Comparison of ENCODE assay signal across 8 mouse cellular contexts in the genomic region with DNA sequence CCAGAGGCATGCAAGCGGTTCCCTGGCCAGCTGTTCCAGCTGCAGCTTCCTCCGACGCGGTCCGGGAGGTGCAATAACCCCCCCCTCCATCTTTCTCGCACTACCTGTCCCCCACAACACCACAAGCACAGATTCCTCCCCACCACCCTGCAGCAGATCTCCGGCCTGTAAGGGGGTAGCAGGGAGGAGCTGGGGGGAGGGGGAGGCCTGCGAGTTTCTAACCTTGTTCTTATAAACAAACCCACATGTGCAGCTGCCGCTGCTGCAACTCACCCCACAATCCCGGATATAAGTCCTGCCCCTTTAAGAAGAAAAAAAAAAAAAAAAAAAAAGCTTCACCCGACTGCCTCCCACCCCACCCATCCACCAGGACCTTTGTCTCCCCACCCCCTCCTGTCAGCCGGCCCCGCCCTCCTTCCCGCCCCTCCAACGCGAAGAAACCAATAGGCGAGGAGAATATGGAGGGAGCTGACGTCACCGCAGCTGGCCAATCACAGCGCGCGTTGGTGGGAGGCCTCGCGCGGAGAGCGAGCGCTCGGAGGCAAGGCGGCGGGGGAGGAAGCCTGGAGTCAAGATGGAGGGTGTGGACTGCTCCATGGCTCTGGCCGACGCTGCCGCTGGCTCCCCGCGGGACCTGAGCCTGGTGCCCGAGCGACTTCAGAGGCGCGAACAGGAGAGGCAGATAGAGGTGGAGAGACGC. TPM values are rescaled to one million over a fixed set of nuclear protein-coding genes. Genes with fewer than 3 reads are reported as not detected.
A peak's percentile ranks its signal among the peaks of the same experiment; 100 is the strongest.
DNase-seq lines count a peak whose midpoint lies in the region; ATAC-seq and TF ChIP-seq lines count a peak whose summit lies in the region.

A gene (plus strand): TSS at position 569 of the 700 bp plus-strand sequence.

- no peak for TF ChIP-seq EP300 in liver, embryonic 14.5 days (IDR thresholded peaks at IDR 0.05; ENCODE audit: low read depth)
- TF ChIP-seq EP300 in stomach, postnatal 0 days (optimal IDR thresholded peaks at IDR 0.05) = no peak

- peaks cover 47% of the 10 kb centered on the region for H3K4me1 ChIP-seq in forebrain, embryonic 10.5 days
- H3K4me1 ChIP-seq in heart, embryonic 15.5 days (replicated peaks) = peaks cover 41% of the 10 kb centered on the region
- H3K4me1 ChIP-seq in liver, embryonic 14.5 days (replicated peaks; ENCODE audit: control insufficient read depth in 2 of 2, insufficient read depth in 2 of 2, low read length in 1 of 2) = peaks cover 26 to 34% of the 10 kb centered on the region in 2 experiments
- H3K4me1 ChIP-seq in neural tube, embryonic 11.5 days (ENCODE audit: control insufficient read depth, insufficient read depth, low read length) = peaks cover 20% of the 10 kb centered on the region
- peaks cover 12% of the 10 kb centered on the region for H3K4me1 ChIP-seq in stomach, postnatal 0 days (replicated peaks; ENCODE audit: control insufficient read depth, insufficient read depth)

- peak within 1 kb of the TSS; percentile 91 for H3K4me3 ChIP-seq in forebrain, embryonic 10.5 days
- H3K4me3 ChIP-seq in heart, embryonic 15.5 days = peak within 1 kb of the TSS; percentile 62
- peak within 1 kb of the TSS; percentile 74 to 81 for H3K4me3 ChIP-seq in liver, embryonic 14.5 days (ENCODE audit: insufficient read depth in 1 of 2, low read depth in 2 of 2, low read length in 2 of 2)
- peak within 1 kb of the TSS; percentile 94 for H3K4me3 ChIP-seq in neural tube, embryonic 11.5 days (ENCODE audit: low read depth, low read length)
- H3K4me3 ChIP-seq in stomach, postnatal 0 days (ENCODE audit: low read depth, low read length) = peak within 1 kb of the TSS; percentile 83

- under 1% methylated on average over 40 of the region's 40 CpGs for WGBS in forebrain, embryonic 10.5 days
- 0% methylated on average over 39 of the region's 40 CpGs for WGBS in heart, embryonic 15.5 days
- under 1% methylated on average over 40 of the region's 40 CpGs for WGBS in liver, embryonic 14.5 days (ENCODE audit: insufficient replicate concordance)
- under 1% methylated on average over 40 of the region's 40 CpGs for WGBS in neural tube, embryonic 11.5 days
- WGBS in stomach, postnatal 0 days = under 1% methylated on average over 39 of the region's 40 CpGs

- no peaks in the 10 kb centered on the region for H3K9me3 ChIP-seq in forebrain, embryonic 10.5 days
- no peaks in the 10 kb centered on the region for H3K9me3 ChIP-seq in heart, embryonic 15.5 days (replicated peaks)
- no peaks in the 10 kb centered on the region for H3K9me3 ChIP-seq in liver, embryonic 14.5 days (ENCODE audit: control insufficient read depth, low read length)
- H3K9me3 ChIP-seq in neural tube, embryonic 11.5 days (ENCODE audit: control insufficient read depth, low read length) = no peaks in the 10 kb centered on the region
- H3K9me3 ChIP-seq in stomach, postnatal 0 days (ENCODE audit: control insufficient read depth, low read length) = no peaks in the 10 kb centered on the region

- peak; percentile 93 for DNase-seq in CD8-positive naive resting alpha-beta T cell, adult 2 months (ENCODE audit: low read depth in 2 of 2, low spot score in 2 of 2)
- peak; percentile 95 for DNase-seq in c-Kit-positive CD71-negative TER-119-negative erythroid progenitor cells, embryonic 14.5 days (ENCODE audit: low read depth)
- DNase-seq in forebrain, embryonic 10.5 days (ENCODE audit: extremely low spot score, low spot score) = peak; percentile 99
- peak; percentile 98 to 99 for DNase-seq in kidney, postnatal 25 days
- peak; percentile 95 to 97 (median 96) for DNase-seq in liver, embryonic 14.5 days (ENCODE audit: low read depth in 3 of 3, low spot score in 3 of 3)
- DNase-seq in neural tube, embryonic 11.5 days (ENCODE audit: low spot score) = peak; percentile 98
- DNase-seq in stomach, postnatal 0 days (ENCODE audit: low spot score) = peak; percentile 99

- no peak for TF ChIP-seq CTCF in liver, embryonic 14.5 days (IDR thresholded peaks at IDR 0.05; ENCODE audit: low read depth)
- no peak for TF ChIP-seq CTCF in stomach, postnatal 0 days (IDR thresholded peaks at IDR 0.05; ENCODE audit: low read depth)

- H3K27ac ChIP-seq in forebrain, embryonic 10.5 days = peak within 1 kb of the TSS; percentile 94
- H3K27ac ChIP-seq in heart, embryonic 15.5 days = peak within 1 kb of the TSS; percentile 95
- peak within 1 kb of the TSS; percentile 48 for H3K27ac ChIP-seq in liver, embryonic 14.5 days
- peak within 1 kb of the TSS; percentile 90 for H3K27ac ChIP-seq in neural tube, embryonic 11.5 days (ENCODE audit: low read depth, low read length)
- H3K27ac ChIP-seq in stomach, postnatal 0 days (replicated peaks) = peak within 1 kb of the TSS; percentile 94

- ATAC-seq in heart, embryonic 15.5 days (replicated peaks; ENCODE audit: insufficient number of reproducible peaks, insufficient read depth, low FRiP score, low read depth) = peak; percentile 92
- ATAC-seq in liver, embryonic 14.5 days (ENCODE audit: insufficient read depth) = peak; percentile 88
- ATAC-seq in neural tube, embryonic 11.5 days (ENCODE audit: insufficient read depth, low FRiP score, low TSS enrichment) = peak; percentile 90
- ATAC-seq in stomach, postnatal 0 days (ENCODE audit: low FRiP score, low TSS enrichment) = peak; percentile 92

- H3K36me3 ChIP-seq in forebrain, embryonic 10.5 days (replicated peaks) = peaks cover 23% of the 10 kb centered on the region
- peaks cover 3% of the 10 kb centered on the region; the same call in 1 of the 2 replicates for H3K36me3 ChIP-seq in heart, embryonic 15.5 days
- no peaks in the 10 kb centered on the region for H3K36me3 ChIP-seq in liver, embryonic 14.5 days (replicated peaks; ENCODE audit: control insufficient read depth, insufficient read depth, low read depth)
- H3K36me3 ChIP-seq in neural tube, embryonic 11.5 days (ENCODE audit: control insufficient read depth, insufficient read depth, low read length) = no peaks in the 10 kb centered on the region
- no peaks in the 10 kb centered on the region for H3K36me3 ChIP-seq in stomach, postnatal 0 days (ENCODE audit: control insufficient read depth, insufficient read depth, low read length)

- H3K4me2 ChIP-seq in heart, embryonic 15.5 days = peak within 1 kb of the TSS; percentile 92
- peak within 1 kb of the TSS; percentile 97 for H3K4me2 ChIP-seq in liver, embryonic 14.5 days (ENCODE audit: low read depth)
- H3K4me2 ChIP-seq in neural tube, embryonic 11.5 days (ENCODE audit: low read depth) = peak within 1 kb of the TSS; percentile 99
- H3K4me2 ChIP-seq in stomach, postnatal 0 days (replicated peaks; ENCODE audit: low read depth) = peak within 1 kb of the TSS; percentile 96

- H3K9ac ChIP-seq in heart, embryonic 15.5 days = peak within 1 kb of the TSS; percentile 79
- H3K9ac ChIP-seq in liver, embryonic 14.5 days (replicated peaks) = peak within 1 kb of the TSS; percentile 74
- peak within 1 kb of the TSS; percentile 96 for H3K9ac ChIP-seq in neural tube, embryonic 11.5 days (ENCODE audit: low read length)
- H3K9ac ChIP-seq in stomach, postnatal 0 days (ENCODE audit: low read length) = peak within 1 kb of the TSS; percentile 90

- no peaks in the 10 kb centered on the region for H3K27me3 ChIP-seq in forebrain, embryonic 10.5 days (ENCODE audit: poor library complexity, severe bottlenecking)
- no peaks in the 10 kb centered on the region for H3K27me3 ChIP-seq in heart, embryonic 15.5 days
- no peaks in the 10 kb centered on the region for H3K27me3 ChIP-seq in liver, embryonic 14.5 days (ENCODE audit: control insufficient read depth, insufficient read depth, low read length)
- H3K27me3 ChIP-seq in neural tube, embryonic 11.5 days (ENCODE audit: control insufficient read depth, insufficient read depth, low read length) = no peaks in the 10 kb centered on the region
- no peaks in the 10 kb centered on the region for H3K27me3 ChIP-seq in stomach, postnatal 0 days (ENCODE audit: control insufficient read depth, insufficient read depth, low read length)

RNA-seq across cellular contexts. Expression of the gene that starts here (rescaled TPM):
- 43.1 and 48.4 TPM in 2 replicates for polyA plus RNA-seq in forebrain, embryonic 10.5 days (2016; fragmentation: Nextera tagmentation; extraction: Ambion mirVana)
- polyA plus RNA-seq in heart, embryonic 15.5 days (2015; fragmentation: Nextera tagmentation; extraction: Ambion mirVana) = 41.9 and 43.8 TPM in 2 replicates
- 9.3 and 9.4 TPM in 2 replicates for polyA plus RNA-seq in liver, embryonic 14.5 days (2012; rRNA removed)
- polyA plus RNA-seq in liver, embryonic 14.5 days (2014; fragmentation: Nextera tagmentation; extraction: Ambion mirVana) = 21.8 and 23.1 TPM in 2 replicates
- polyA plus RNA-seq in neural tube, embryonic 11.5 days (2014; fragmentation: Nextera tagmentation; extraction: Ambion mirVana) = 74.8 and 79.0 TPM in 2 replicates
- 42.2 and 45.5 TPM in 2 replicates for polyA plus RNA-seq in stomach, postnatal 0 days (2015; fragmentation: Nextera tagmentation; extraction: Ambion mirVana)

Comparison
In these comparisons a context has a peak if more than half of its experiments do, and no peak if none do; other contexts are left out.
1. Peak in every context shown above with its lines: DNase-seq, ATAC-seq, H3K4me3 ChIP-seq and H3K27ac ChIP-seq.